Mouse (Mus musculus) embryonic fibroblast, embryonic 13.5 days (primary cell): ENCODE measurements at regions not wholly inside any gene's neighbourhood (a gene's known extent, or its start where the extent isn't known, plus 50 kb on each side); places are given as distances from the start of the nearest gene placed in this dataset.

Experiments used
- CTCF ChIP-seq: IDR thresholded peaks from 2 replicates; pipeline ENCODE4 v1.5.1; 2011; ENCODE audit warnings: mild to moderate bottlenecking, control low read depth, low read length, moderate library complexity, borderline replicate concordance; ENCODE audit not compliant: insufficient read depth
- POLR2A ChIP-seq: IDR thresholded peaks from 2 replicates; pipeline ENCODE4 v1.6.1; 2011; ENCODE audit warnings: low read depth, mild to moderate bottlenecking, control low read depth, low read length, moderate library complexity

- TF ChIP-seq CTCF, result no peak
- no peak for TF ChIP-seq POLR2A
These were observed 146.7 kb downstream of the Fam43a start for GRCm38 (mm10) chr16:30746211-30746610.
